Mouse (Mus musculus) CH12.LX (cell line): Measurements from ENCODE around the gene Exosc10. TPM values are rescaled to one million over a fixed set of nuclear protein-coding genes. Genes with fewer than 3 reads are reported as not detected.

Source experiments
- DNase-seq: peaks from one replicate; pipeline ENCODE4 v3.0.0-alpha.2; 2013; ENCODE audit errors: extremely low read depth
- H3K27ac ChIP-seq: 2 replicates; pipeline ENCODE4 v1.5.1; 2012; ENCODE audit warnings: low read depth, mild to moderate bottlenecking, control low read depth, moderate library complexity; ENCODE audit not compliant: insufficient read depth
- H3K27me3 ChIP-seq: replicated peaks from 2 replicates; pipeline ENCODE3; 2012; ENCODE audit warnings: inconsistent platforms
- H3K36me3 ChIP-seq, 2 experiments: replicated peaks in 1 of 2; 2 replicates each; pipeline versions ENCODE3 to v1.6.1; 2012; ENCODE audit warnings: inconsistent platforms in 1 of 2, low read length in 1 of 2, mild to moderate bottlenecking in 1 of 2, mixed read lengths in 1 of 2, moderate library complexity in 1 of 2; ENCODE audit not compliant: control insufficient read depth in 1 of 2, insufficient read depth in 1 of 2
- H3K4me1 ChIP-seq, 2 experiments: 2 replicates each; pipeline ENCODE4 v1.6.1; 2012; ENCODE audit warnings: inconsistent platforms in 1 of 2, moderate library complexity in 1 of 2; ENCODE audit not compliant: insufficient read depth in 2 of 2, control insufficient read depth in 1 of 2
- H3K4me2 ChIP-seq: 2 replicates; pipeline ENCODE4 v1.6.1; 2012; ENCODE audit warnings: low read depth, mild to moderate bottlenecking, control low read depth; ENCODE audit not compliant: poor library complexity, insufficient read depth, severe bottlenecking
- H3K4me3 ChIP-seq, 3 experiments: fragments of 150-350 bp in 1 of 3; sonication (generic) in 1 of 3; replicated peaks in 1 of 3; 2 replicates each; pipeline versions ENCODE3 to v1.5.1; 2011 to 2012; ENCODE audit warnings: low read depth in 2 of 3, low read length in 2 of 3, mild to moderate bottlenecking in 2 of 3, moderate library complexity in 2 of 3, control low read depth in 1 of 3, improper control_type of control experiment in 1 of 3, inconsistent platforms in 1 of 3, mixed read lengths in 1 of 3; ENCODE audit not compliant: poor library complexity in 1 of 3
- H3K79me2 ChIP-seq: replicated peaks from 2 replicates; pipeline ENCODE4 v1.6.1; 2012; ENCODE audit warnings: mild to moderate bottlenecking, moderate library complexity; ENCODE audit not compliant: control insufficient read depth, poor library complexity, insufficient read depth, severe bottlenecking; ENCODE audit errors: extremely low read depth
- H3K9ac ChIP-seq: 2 replicates; pipeline ENCODE4 v1.6.1; 2012; ENCODE audit warnings: low read depth, mild to moderate bottlenecking, control low read depth, moderate library complexity; ENCODE audit not compliant: insufficient read depth
- H3K9me3 ChIP-seq: replicated peaks from 2 replicates; pipeline ENCODE3; 2012; ENCODE audit warnings: low read length, inconsistent platforms, mixed read lengths
- BHLHE40 ChIP-seq: IDR thresholded peaks from 2 replicates; pipeline ENCODE4 v1.6.1; 2011; ENCODE audit warnings: mild to moderate bottlenecking, low read depth, low read length, improper control_type of control experiment
- CHD1 ChIP-seq: IDR thresholded peaks from 2 replicates; pipeline ENCODE4 v1.6.1; 2012; ENCODE audit warnings: low read depth, low read length, improper control_type of control experiment, inconsistent platforms
- CHD2 ChIP-seq: IDR thresholded peaks from 2 replicates; pipeline ENCODE4 v1.6.1; 2011; ENCODE audit warnings: low read length, improper control_type of control experiment
- CTCF ChIP-seq, 2 experiments: IDR thresholded peaks in 1 of 2; conservative IDR thresholded peaks in 1 of 2; 2 replicates each; pipeline ENCODE4 v1.5.1; 2011 to 2012; ENCODE audit warnings: low read depth in 2 of 2, low read length in 2 of 2, improper control_type of control experiment in 1 of 2, inconsistent platforms in 1 of 2, mild to moderate bottlenecking in 1 of 2, moderate library complexity in 1 of 2
- ELF1 ChIP-seq: IDR thresholded peaks from 2 replicates; pipeline ENCODE4 v1.6.1; 2014; ENCODE audit warnings: low read depth, mild to moderate bottlenecking, inconsistent platforms, low read length, improper control_type of control experiment
- ETS1 ChIP-seq: conservative IDR thresholded peaks from 2 replicates; pipeline ENCODE4 v1.6.1; 2012; ENCODE audit warnings: low read depth, mild to moderate bottlenecking, inconsistent platforms, low read length, improper control_type of control experiment, moderate library complexity
- GABPA ChIP-seq: IDR thresholded peaks from 2 replicates; pipeline ENCODE4 v1.6.1; 2012; ENCODE audit warnings: low read depth, low read length, improper control_type of control experiment, inconsistent platforms; ENCODE audit not compliant: insufficient replicate concordance
- HCFC1 ChIP-seq: IDR thresholded peaks from 2 replicates; pipeline ENCODE4 v1.6.1; 2012; ENCODE audit warnings: low read depth, mild to moderate bottlenecking, inconsistent platforms, low read length, improper control_type of control experiment
- IRF4 ChIP-seq: IDR thresholded peaks from 2 replicates; pipeline ENCODE4 v1.6.1; 2014; ENCODE audit warnings: low read depth, mild to moderate bottlenecking, inconsistent platforms, low read length, improper control_type of control experiment
- JUN ChIP-seq: IDR thresholded peaks from 2 replicates; pipeline ENCODE4 v1.6.1; 2011; ENCODE audit warnings: low read depth, mild to moderate bottlenecking, low read length, improper control_type of control experiment, moderate library complexity; ENCODE audit not compliant: insufficient read depth
- KAT2A ChIP-seq: IDR thresholded peaks from 2 replicates; pipeline ENCODE4 v1.6.1; 2012; ENCODE audit warnings: low read length, improper control_type of control experiment, inconsistent platforms; ENCODE audit not compliant: insufficient replicate concordance
- MAFK ChIP-seq: IDR thresholded peaks from 2 replicates; pipeline ENCODE4 v1.6.1; 2011; ENCODE audit warnings: low read length, improper control_type of control experiment; ENCODE audit not compliant: insufficient replicate concordance
- MAX ChIP-seq: IDR thresholded peaks from 2 replicates; pipeline ENCODE4 v1.6.1; 2011; ENCODE audit warnings: low read length, improper control_type of control experiment
- MAZ ChIP-seq: IDR thresholded peaks from 2 replicates; pipeline ENCODE4 v1.6.1; 2012; ENCODE audit warnings: low read depth, mild to moderate bottlenecking, inconsistent platforms, low read length, improper control_type of control experiment, moderate library complexity
- MXI1 ChIP-seq: IDR thresholded peaks from 2 replicates; pipeline ENCODE4 v1.6.1; 2011; ENCODE audit warnings: mild to moderate bottlenecking, low read depth, low read length, improper control_type of control experiment
- MYC ChIP-seq: IDR thresholded peaks from 2 replicates; pipeline ENCODE4 v1.6.1; 2011; ENCODE audit warnings: low read depth, mild to moderate bottlenecking, improper control_type of control experiment, low read length
- NELFE ChIP-seq: IDR thresholded peaks from 2 replicates; pipeline ENCODE4 v1.6.1; 2011; ENCODE audit warnings: low read depth, low read length, improper control_type of control experiment
- NRF1 ChIP-seq: IDR thresholded peaks from 2 replicates; pipeline ENCODE4 v1.6.1; 2014; ENCODE audit warnings: low read depth, mild to moderate bottlenecking, inconsistent platforms, low read length, improper control_type of control experiment, moderate library complexity
- POLR2AphosphoS2 ChIP-seq: IDR thresholded peaks from 2 replicates; pipeline ENCODE4 v1.6.1; 2011; ENCODE audit warnings: low read depth, low read length, improper control_type of control experiment
- RCOR1 ChIP-seq: conservative IDR thresholded peaks from 2 replicates; pipeline ENCODE4 v1.6.1; 2012; ENCODE audit warnings: low read depth, mild to moderate bottlenecking, inconsistent platforms, low read length, improper control_type of control experiment
- SMC3 ChIP-seq: IDR thresholded peaks from 2 replicates; pipeline ENCODE4 v1.6.1; 2011; ENCODE audit warnings: low read depth, low read length, improper control_type of control experiment
- TCF12 ChIP-seq: IDR thresholded peaks from 2 replicates; pipeline ENCODE4 v1.6.1; 2014; ENCODE audit warnings: low read depth, mild to moderate bottlenecking, inconsistent platforms, low read length, improper control_type of control experiment
- ZMIZ1 ChIP-seq: IDR thresholded peaks from 2 replicates; pipeline ENCODE4 v1.6.1; 2012; ENCODE audit warnings: low read depth, mild to moderate bottlenecking, inconsistent platforms, low read length, improper control_type of control experiment
- ZNF384 ChIP-seq: IDR thresholded peaks from 2 replicates; pipeline ENCODE4 v1.6.1; 2012; ENCODE audit warnings: low read depth, low read length, improper control_type of control experiment, inconsistent platforms
- dilution Hi-C: fragments of 300-500 bp; cut with MboI; formaldehyde crosslinking; loops from 2 replicates; pipeline ENCODE4 v1.14.3; 2020; ENCODE audit warnings: low sequenced_read_pairs; ENCODE audit not compliant: extremely low pct_unique_long_range_greater_than_20kb, extremely low pct_ligation_motif_present
- in situ Hi-C: fragments of 300-500 bp; cut with MboI; formaldehyde crosslinking; loops from 3 replicates; pipeline ENCODE4 v1.14.3; 2019; ENCODE audit warnings: low sequenced_read_pairs, low pct_ligation_motif_present, low pct_unique_long_range_greater_than_20kb, mixed read lengths
- polyA plus RNA-seq: library from polyadenylated mRNA; unstranded; fragments of >175 nt; gene quantifications from 2 replicates; pipeline ENCODE4 v1.2.1, GENCODE M21; 2012; ENCODE audit warnings: low read depth; ENCODE audit not compliant: insufficient read length
- total RNA-seq, 2 experiments: library from RNA; depleted of rRNA; stranded (reverse); fragments of 300-350 nt in 1 of 2; fragments of >200 nt in 1 of 2; gene quantifications; 2 replicates each; pipeline ENCODE4 v1.2.3; 2012 to 2014

Gene Exosc10
- total and polyA plus RNA-seq, 3 experiments = 40.1 to 108 (median 61.8) TPM

DNA sequence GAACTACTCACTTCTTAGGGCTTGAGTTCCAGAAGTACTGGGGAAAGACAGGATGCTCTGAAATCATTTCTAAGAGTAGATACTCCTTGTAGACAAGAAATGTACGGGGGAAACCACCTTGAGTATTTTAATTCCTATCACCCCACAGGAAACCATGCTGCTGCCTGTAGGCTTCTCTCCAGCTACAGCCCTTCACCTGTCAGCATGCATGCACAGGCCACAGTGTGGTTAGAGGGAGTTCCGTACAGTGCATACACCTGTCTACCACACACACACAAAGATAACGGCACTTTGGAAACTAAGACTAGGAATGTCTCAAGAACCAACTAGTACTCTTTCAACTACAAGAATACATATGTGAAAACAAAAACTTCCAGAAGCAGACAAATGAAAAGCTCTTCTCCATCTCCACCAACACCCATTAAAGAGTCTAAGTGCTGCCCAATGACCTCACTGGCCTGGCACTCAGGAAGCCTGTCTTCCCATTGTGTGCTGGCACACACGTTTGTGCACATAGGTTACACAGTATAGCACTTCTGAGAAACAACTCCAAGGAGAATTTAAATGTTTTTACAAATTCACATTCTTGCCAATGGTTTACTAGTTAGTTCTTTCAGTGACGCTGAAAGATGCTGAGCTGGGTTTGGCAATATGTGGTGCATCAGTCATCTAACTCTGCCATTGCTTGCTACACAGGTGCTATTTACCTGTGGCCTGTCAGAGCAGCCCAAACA is 52.6 kb downstream of the Exosc10 start (continued):
- TF ChIP-seq IRF4 (no peak), NRF1 (no peak), JUN (no peak), SMC3 (no peak), CHD1 (no peak), ELF1 (no peak)

DNA sequence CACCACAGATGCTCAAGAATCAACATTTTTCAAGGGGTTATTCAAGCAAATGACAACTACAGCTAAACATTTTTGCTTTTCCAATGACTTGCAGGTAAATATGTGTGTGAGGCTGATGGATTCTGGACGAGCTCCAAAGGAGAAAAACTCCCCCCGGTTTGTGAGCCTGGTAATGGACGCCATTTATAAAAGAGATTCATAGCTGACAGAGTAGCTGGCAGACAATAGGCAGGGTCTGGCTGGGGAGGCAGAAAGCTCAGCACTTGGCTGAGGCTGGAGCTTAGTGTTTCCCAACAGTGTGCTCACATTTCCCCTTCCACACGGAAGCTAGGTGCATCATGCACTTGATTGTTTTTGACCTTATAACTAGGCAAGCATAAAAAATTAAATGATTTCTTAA is 54.3 kb downstream of the Exosc10 start:
- no peak overlapping the region for H3K4me3 ChIP-seq
- H3K9ac ChIP-seq = no peak overlapping the region
- no peak for DNase-seq
- in situ Hi-C loops = loop anchor here (25.0 kb wide), 1 partner anchor 450 kb away; the partner anchor contains the start of genes Fbxo2, Fbxo44 and Fbxo6
- TF ChIP-seq HCFC1 (no peak), MAFK (no peak)
- TF ChIP-seq, all 38 proteins: peak for 0
- no peaks in the 10 kb centered on the region for H3K79me2 ChIP-seq
- no peaks in the 10 kb centered on the region for H3K27me3 ChIP-seq
- no peak overlapping the region for H3K4me2 ChIP-seq
- peaks cover 40 to 63% of the 10 kb centered on the region in 2 experiments for H3K36me3 ChIP-seq
- dilution Hi-C loops = no loop called here
- peaks cover 0 to 3% of the 10 kb centered on the region in 2 experiments; a peak in 1 of 4 replicates for H3K4me1 ChIP-seq
- no peaks in the 10 kb centered on the region for H3K9me3 ChIP-seq
- H3K27ac ChIP-seq = no peak overlapping the region

DNA sequence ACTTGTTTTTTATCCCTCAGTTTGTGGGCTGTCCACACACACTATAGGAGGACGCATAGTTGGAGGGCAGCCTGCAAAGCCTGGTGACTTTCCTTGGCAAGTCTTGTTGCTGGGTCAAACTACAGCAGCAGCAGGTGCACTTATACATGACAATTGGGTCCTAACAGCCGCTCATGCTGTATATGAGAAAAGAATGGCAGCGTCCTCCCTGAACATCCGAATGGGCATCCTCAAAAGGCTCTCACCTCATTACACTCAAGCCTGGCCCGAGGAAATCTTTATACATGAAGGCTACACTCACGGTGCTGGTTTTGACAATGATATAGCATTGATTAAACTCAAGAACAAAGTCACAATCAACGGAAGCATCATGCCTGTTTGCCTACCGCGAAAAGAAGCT is 55.5 kb downstream of the Exosc10 start:
- no peak for DNase-seq
- Histone ChIP-seq H3K36me3 (peaks cover 46 to 70% of the 10 kb centered on the region in 2 experiments), H3K79me2 (peaks cover 5% of the 10 kb centered on the region; the same call in 1 of the 2 replicates), H3K4me2 (no peak overlapping the region), H3K9ac (no peak overlapping the region), H3K27me3 (no peaks in the 10 kb centered on the region), H3K4me3 (no peak overlapping the region), H3K9me3 (no peaks in the 10 kb centered on the region), H3K27ac (no peak overlapping the region), H3K4me1 (peaks cover 0 to 6% of the 10 kb centered on the region in 2 experiments; a peak in 1 of 4 replicates)
- dilution Hi-C loops (no loop called here), in situ Hi-C loops (loop anchor here (25.0 kb wide), 1 partner anchor 451 kb away; the partner anchor contains the start of genes Fbxo2, Fbxo44 and Fbxo6)
- TF ChIP-seq ZMIZ1 (no peak; the same call in 1 of the 2 replicates), MAZ (no peak), RCOR1 (no peak), TCF12 (no peak), ZNF384 (no peak), BHLHE40 (no peak), ETS1 (no peak), MAX (no peak), KAT2A (no peak), CHD2 (no peak), CTCF (conservative IDR thresholded peaks at IDR 0.05 in 1 of 2, IDR thresholded peaks at IDR 0.05 in 1 of 2; ENCODE audit: low read depth in 2 of 2, low read length in 2 of 2) (no peak), MXI1 (no peak), MYC (no peak), HCFC1 (no peak), CHD1 (no peak), NELFE (no peak), NRF1 (no peak), POLR2AphosphoS2 (no peak), GABPA (no peak)
